Mouse (Mus musculus): Measurements from ENCODE around the gene Gm12845. TPM values are rescaled to one million over a fixed set of nuclear protein-coding genes. Genes with fewer than 3 reads are reported as not detected.
"Not testable (repeated sequence)": the region's sequence is repeated elsewhere in the genome, so short reads cannot be mapped to it uniquely, and the experiment has no call there.

Gene Gm12845
- polyA plus RNA-seq, 1 experiment from 2014 or later, result not detected

GRCm38 (mm10) chr4:117731926-117732325, 7.7 kb downstream of the Gm12845 start:
- Histone ChIP-seq H3K27ac (no peak overlapping the region), H3K4me3 (no peak overlapping the region), H3K36me3 (no peaks in the 10 kb centered on the region), H3K4me2 (replicated peaks) (no peak overlapping the region), H3K9me3 (no peaks in the 10 kb centered on the region), H3K4me1 (no peaks in the 10 kb centered on the region), H3K27me3 (replicated peaks) (no peaks in the 10 kb centered on the region), H3K9ac (no peak overlapping the region)
- no peak for ATAC-seq (ENCODE audit: low FRiP score, low read depth)
- 91% methylated on average over 3 of the region's 3 CpGs for WGBS

- no peaks in the 10 kb centered on the region for H3K36me3 ChIP-seq
- 46% methylated on average over 8 of the region's 8 CpGs for WGBS
- ATAC-seq (ENCODE audit: low FRiP score, low read depth), result no peak
- H3K27me3 ChIP-seq (replicated peaks), result no peaks in the 10 kb centered on the region
- H3K4me3 ChIP-seq, result no peak overlapping the region
- H3K27ac ChIP-seq, result no peak overlapping the region
- 0 out of 2 replicates have a peak, but pooled peaks cover 5% of the 10 kb centered on the region for H3K4me1 ChIP-seq
- H3K9ac ChIP-seq, result no peak overlapping the region
- H3K4me2 ChIP-seq (replicated peaks), result no peak overlapping the region
- no peaks in the 10 kb centered on the region for H3K9me3 ChIP-seq
Measured at GRCm38 (mm10) chr4:117737559-117737958, 13.3 kb downstream of the Gm12845 start.

- not testable (repeated sequence) for H3K4me1 ChIP-seq; H3K4me3 ChIP-seq; H3K9me3 ChIP-seq; H3K27ac ChIP-seq; ATAC-seq (ENCODE audit: low FRiP score, low read depth); H3K36me3 ChIP-seq; H3K27me3 ChIP-seq (replicated peaks); H3K9ac ChIP-seq; H3K4me2 ChIP-seq (replicated peaks)
- WGBS, result 77% methylated on average over 5 of the region's 5 CpGs
Measured at GRCm38 (mm10) chr4:117752469-117752868, 28.3 kb downstream of the Gm12845 start.

- WGBS, result 93% methylated on average over 5 of the region's 5 CpGs
- Histone ChIP-seq H3K36me3 (no peaks in the 10 kb centered on the region), H3K27me3 (replicated peaks) (no peaks in the 10 kb centered on the region), H3K9ac (no peak overlapping the region), H3K4me1 (no peaks in the 10 kb centered on the region), H3K9me3 (no peaks in the 10 kb centered on the region), H3K4me3 (no peak overlapping the region), H3K4me2 (replicated peaks) (no peak overlapping the region), H3K27ac (no peak overlapping the region)
- ATAC-seq (ENCODE audit: low FRiP score, low read depth), result no peak
Measured at GRCm38 (mm10) chr4:117760151-117760550, 35.9 kb downstream of the Gm12845 start.

- H3K27me3 ChIP-seq (replicated peaks), result no peaks in the 10 kb centered on the region
- no peak within 1 kb of the TSS for H3K4me3 ChIP-seq
- no peaks in the 10 kb centered on the region for H3K36me3 ChIP-seq
- H3K9me3 ChIP-seq, result no peaks in the 10 kb centered on the region
- H3K4me2 ChIP-seq (replicated peaks), result no peak within 1 kb of the TSS
- WGBS, result 71% methylated on average over 12 of the region's 12 CpGs
- H3K9ac ChIP-seq, result no peak within 1 kb of the TSS
- H3K4me1 ChIP-seq, result no peaks in the 10 kb centered on the region
- ATAC-seq (ENCODE audit: low FRiP score, low read depth), result no peak
- no peak within 1 kb of the TSS for H3K27ac ChIP-seq
Measured at GRCm38 (mm10) chr4:117765416-117765815, 41.2 kb downstream of the Gm12845 start, which contains the start of gene Klf17. Gene Klf17 (minus strand): TSS chr4:117765648.

GRCm38 (mm10) chr4:117770935-117771334, 46.7 kb downstream of the Gm12845 start:
- no peak overlapping the region for H3K4me3 ChIP-seq
- no peak overlapping the region for H3K27ac ChIP-seq
- H3K9me3 ChIP-seq, result no peaks in the 10 kb centered on the region
- H3K36me3 ChIP-seq, result no peaks in the 10 kb centered on the region
- ATAC-seq (ENCODE audit: low FRiP score, low read depth), result no peak
- H3K27me3 ChIP-seq (replicated peaks), result no peaks in the 10 kb centered on the region
- H3K9ac ChIP-seq, result no peak overlapping the region
- no peaks in the 10 kb centered on the region for H3K4me1 ChIP-seq
- WGBS, result 26% methylated on average over 5 of the region's 5 CpGs
- no peak overlapping the region for H3K4me2 ChIP-seq (replicated peaks)

GRCm38 (mm10) chr4:117772960-117773359, 48.7 kb downstream of the Gm12845 start:
- Histone ChIP-seq H3K4me2 (replicated peaks) (no peak overlapping the region), H3K36me3 (no peaks in the 10 kb centered on the region), H3K4me3 (no peak overlapping the region), H3K27me3 (replicated peaks) (no peaks in the 10 kb centered on the region), H3K9me3 (no peaks in the 10 kb centered on the region), H3K4me1 (no peaks in the 10 kb centered on the region), H3K27ac (no peak overlapping the region), H3K9ac (no peak overlapping the region)
- ATAC-seq (ENCODE audit: low FRiP score, low read depth), result no peak
- 75% methylated on average over 9 of the region's 9 CpGs for WGBS

Other genes with a start within 250 kb of the Gm12845 start
- gene Rnf220, start 227.4 kb upstream of the Gm12845 start, polyA plus RNA-seq (2016; fragmentation: Nextera tagmentation; extraction: Ambion mirVana), result 107 and 111 TPM in 2 replicates
- 148 and 162 TPM in 2 replicates for gene Eri3, start 174.0 kb upstream of the Gm12845 start, polyA plus RNA-seq (2016; fragmentation: Nextera tagmentation; extraction: Ambion mirVana)
- 66.3 and 77.5 TPM in 2 replicates for gene Dmap1, start 42.1 kb upstream of the Gm12845 start, polyA plus RNA-seq (2016; fragmentation: Nextera tagmentation; extraction: Ambion mirVana)
- gene Klf17, start 41.2 kb downstream of the Gm12845 start, polyA plus RNA-seq (2016; fragmentation: Nextera tagmentation; extraction: Ambion mirVana), result not detected in 2 replicates
- gene Slc6a9, start 110.1 kb downstream of the Gm12845 start, polyA plus RNA-seq (2016; fragmentation: Nextera tagmentation; extraction: Ambion mirVana), result 16.6 and 17.3 TPM in 2 replicates
- gene Ccdc24, start 148.1 kb downstream of the Gm12845 start, polyA plus RNA-seq (2016; fragmentation: Nextera tagmentation; extraction: Ambion mirVana), result 1.4 and 2.7 TPM in 2 replicates
- gene B4galt2, start 159.1 kb downstream of the Gm12845 start, polyA plus RNA-seq (2016; fragmentation: Nextera tagmentation; extraction: Ambion mirVana), result 44.5 and 46.9 TPM in 2 replicates
- gene Atp6v0b, start 162.9 kb downstream of the Gm12845 start, polyA plus RNA-seq (2016; fragmentation: Nextera tagmentation; extraction: Ambion mirVana), result 308 and 323 TPM in 2 replicates
- gene Dph2, start 167.6 kb downstream of the Gm12845 start, polyA plus RNA-seq (2016; fragmentation: Nextera tagmentation; extraction: Ambion mirVana), result 23.0 and 27.5 TPM in 2 replicates
- 65.7 and 68.5 TPM in 2 replicates for gene Ipo13, start 190.6 kb downstream of the Gm12845 start, polyA plus RNA-seq (2016; fragmentation: Nextera tagmentation; extraction: Ambion mirVana)
- 1.3 and 3.1 TPM in 2 replicates for gene Artn, start 205.4 kb downstream of the Gm12845 start, polyA plus RNA-seq (2016; fragmentation: Nextera tagmentation; extraction: Ambion mirVana)